Mouse (Mus musculus): Measurements from ENCODE around the gene Gm21958.
A peak's percentile ranks its signal among the peaks of the same experiment; 100 is the strongest.
"Not testable (repeated sequence)": the region's sequence is repeated elsewhere in the genome, so short reads cannot be mapped to it uniquely, and the experiment has no call there.

Gene Gm21958

DNA sequence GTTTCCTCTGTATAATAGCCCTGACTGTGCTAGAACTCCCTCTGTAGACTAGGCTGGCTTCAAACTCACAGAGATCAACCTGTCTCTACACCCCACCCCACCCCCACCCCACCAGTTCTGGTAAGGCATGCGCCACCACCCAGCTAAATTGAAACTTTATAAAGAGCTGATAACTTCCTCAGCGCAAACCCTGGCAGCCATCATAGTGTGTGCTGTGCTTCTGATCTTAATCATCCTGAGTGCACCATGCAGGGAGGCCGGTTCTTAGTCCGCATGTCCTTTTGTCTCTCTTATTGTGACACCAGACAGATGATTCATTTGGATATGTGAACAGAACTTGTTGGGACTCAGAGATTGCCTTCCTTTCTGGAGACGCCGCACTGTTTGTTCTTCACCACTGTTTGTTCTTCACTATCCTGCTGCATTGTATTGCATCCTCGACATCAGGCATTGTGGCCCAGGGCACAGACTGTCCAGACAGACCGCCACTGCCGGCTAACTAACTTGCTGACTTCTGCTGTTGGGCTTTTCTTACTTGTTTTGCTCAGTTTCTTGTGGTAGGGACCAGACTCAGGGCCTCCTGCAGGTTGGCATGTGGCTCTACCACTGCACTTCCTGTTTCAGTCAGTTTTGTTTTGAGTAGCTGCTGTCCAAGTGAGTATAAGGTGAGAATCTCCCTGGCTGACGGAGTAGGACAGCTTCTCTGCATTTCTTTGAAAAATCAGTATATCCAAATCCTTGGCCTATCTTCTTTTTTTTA lies 9.8 kb upstream of the Gm21958 start:
- DNase-seq (ENCODE audit: low spot score), result no peak

DNA sequence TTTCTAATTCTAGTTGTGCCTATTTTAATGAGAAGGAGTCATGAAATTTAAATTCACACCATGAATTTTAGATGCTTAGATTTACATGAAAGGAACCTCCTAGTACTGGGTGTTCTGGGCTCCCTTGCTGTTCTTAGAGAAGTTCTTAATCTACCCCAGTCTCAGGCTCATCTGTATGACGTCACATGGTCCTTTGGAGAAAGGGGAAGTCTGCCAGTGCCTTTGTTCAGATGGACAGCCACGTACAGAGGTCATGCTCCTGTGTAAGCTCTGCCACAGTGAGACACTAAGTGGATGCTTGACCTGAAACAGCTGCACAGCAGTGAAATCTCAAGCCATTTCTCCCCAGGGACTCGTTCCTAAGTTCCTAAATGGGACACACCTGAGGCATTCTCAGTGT lies 4.8 kb upstream of the Gm21958 start:
- DNase-seq (ENCODE audit: low spot score), result no peak

DNA sequence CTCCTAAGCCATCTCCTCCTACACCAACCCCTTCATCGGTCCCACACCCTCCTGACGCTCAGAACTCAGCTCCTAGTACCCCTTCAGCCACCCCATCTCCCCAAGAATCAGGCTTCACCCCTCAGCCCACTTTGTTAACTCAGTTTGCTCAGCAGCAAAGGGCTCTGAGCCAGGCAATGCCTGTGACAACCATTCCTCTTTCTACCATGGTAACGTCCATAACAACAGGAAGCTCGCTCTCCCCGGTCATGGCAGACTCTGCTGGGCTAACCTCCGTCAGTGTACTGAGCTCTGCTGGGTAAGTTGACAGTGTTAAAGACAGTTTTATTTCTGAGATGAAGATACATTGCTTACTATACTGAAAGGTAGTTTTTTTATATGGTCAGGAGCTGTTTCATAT lies 3.2 kb upstream of the Gm21958 start:
- DNase-seq (ENCODE audit: low spot score), result no peak

DNA sequence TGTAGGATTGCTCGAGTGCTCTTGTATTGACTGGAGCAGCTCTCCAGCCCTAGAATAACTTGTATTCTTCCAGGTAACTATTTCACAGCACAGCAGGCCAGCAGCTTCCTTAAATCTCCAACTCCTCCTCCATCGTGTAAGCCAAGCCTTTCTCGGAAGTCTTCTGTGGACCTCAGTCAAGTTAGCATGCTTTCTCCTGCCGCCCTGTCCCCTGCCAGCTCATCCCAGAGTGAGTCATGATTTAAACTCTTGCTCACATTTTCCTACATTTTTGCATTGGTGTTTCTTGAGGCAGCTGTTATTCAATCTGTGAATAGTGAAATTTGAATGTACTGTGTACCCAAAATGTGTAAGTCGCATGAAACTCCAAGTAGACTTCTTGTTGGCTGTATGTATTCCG lies 1.3 kb upstream of the Gm21958 start:
- DNase-seq (ENCODE audit: low spot score), result no peak

DNA sequence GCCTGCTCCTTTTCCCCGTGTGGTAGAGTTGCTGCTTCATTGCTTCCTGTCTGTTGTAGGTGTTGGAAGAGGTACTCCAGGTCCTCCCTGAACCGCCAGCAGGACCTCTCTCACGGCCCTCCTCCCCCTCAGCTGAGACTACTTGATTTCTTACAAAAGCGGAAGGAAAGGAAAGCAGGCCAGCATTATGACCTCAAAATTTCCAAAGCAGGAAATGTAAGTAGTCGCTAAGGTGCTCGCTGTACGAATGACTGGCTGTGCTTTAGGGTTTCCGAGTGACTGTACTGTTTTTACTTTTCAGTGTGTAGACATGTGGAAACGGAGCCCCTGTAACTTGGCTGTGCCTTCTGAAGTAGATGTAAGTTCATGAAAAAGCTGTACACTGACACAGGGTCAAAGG lies 5.2 kb downstream of the Gm21958 start:
- no peak for DNase-seq (ENCODE audit: low spot score)

DNA sequence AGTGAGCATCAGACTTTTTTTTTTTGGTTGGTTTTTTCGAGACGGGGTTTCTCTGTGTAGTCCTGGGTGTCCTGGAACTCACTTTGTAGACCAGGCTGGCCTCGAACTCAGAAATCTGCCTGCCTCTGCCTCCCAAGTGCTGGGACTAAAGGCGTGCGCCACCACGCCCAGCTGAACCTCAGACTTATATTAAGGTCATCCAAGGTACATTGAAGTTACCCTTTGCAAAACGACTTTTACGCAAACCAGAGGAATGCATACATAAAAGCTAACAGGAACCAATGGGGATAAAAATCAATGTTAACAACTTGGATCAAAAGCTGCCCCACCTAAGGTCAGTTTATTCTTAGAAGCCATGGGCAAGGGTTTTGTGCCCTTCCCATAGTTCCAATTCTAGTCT lies 10.0 kb downstream of the Gm21958 start:
- not testable (repeated sequence) for DNase-seq (ENCODE audit: low spot score)

DNA sequence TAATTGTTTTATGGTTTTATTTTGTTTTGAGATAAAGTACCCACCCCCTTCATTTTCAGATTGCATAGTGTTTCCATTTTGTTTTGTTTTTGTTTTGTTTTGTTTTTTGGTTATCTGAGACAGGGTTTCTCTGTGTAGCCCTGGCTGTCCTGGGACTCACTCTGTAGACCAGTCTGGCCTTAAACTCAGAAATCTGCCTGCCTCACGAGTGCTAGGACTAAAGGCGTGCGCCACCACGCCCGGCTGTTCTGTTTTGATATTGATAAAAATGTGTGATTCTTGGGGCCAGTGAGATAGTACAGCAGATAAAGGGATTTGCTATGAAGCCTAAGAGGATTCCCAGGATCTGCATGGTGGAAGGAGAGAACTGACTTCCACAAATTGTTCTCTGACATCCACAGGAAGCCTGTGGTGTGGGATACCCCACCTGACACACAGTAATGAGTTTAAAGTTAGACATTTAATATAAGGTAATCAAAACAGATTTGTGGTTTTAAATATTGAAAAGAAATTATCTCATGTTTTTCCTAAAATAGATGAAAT lies 14.3 kb downstream of the Gm21958 start:
- no peak for DNase-seq (ENCODE audit: low spot score)

DNA sequence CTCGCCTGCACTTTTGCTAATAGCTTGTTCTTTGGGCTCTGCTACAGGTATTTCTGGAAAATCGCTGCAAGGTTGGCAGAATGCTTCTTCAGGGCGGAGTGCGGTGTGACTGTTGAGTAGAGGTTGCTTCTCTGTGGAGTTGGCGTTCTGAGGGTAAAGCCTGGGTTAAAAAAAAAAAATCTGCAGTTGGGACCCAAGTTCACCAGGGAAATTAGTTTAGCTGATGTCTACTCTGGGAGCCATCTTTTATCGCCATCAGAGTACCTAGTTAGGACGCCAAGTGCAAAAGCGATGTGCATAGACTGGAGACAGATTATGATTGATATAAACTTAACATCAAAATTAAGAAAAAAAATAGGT lies 21.1 kb downstream of the Gm21958 start:
- no peak for DNase-seq (ENCODE audit: low spot score)

DNA sequence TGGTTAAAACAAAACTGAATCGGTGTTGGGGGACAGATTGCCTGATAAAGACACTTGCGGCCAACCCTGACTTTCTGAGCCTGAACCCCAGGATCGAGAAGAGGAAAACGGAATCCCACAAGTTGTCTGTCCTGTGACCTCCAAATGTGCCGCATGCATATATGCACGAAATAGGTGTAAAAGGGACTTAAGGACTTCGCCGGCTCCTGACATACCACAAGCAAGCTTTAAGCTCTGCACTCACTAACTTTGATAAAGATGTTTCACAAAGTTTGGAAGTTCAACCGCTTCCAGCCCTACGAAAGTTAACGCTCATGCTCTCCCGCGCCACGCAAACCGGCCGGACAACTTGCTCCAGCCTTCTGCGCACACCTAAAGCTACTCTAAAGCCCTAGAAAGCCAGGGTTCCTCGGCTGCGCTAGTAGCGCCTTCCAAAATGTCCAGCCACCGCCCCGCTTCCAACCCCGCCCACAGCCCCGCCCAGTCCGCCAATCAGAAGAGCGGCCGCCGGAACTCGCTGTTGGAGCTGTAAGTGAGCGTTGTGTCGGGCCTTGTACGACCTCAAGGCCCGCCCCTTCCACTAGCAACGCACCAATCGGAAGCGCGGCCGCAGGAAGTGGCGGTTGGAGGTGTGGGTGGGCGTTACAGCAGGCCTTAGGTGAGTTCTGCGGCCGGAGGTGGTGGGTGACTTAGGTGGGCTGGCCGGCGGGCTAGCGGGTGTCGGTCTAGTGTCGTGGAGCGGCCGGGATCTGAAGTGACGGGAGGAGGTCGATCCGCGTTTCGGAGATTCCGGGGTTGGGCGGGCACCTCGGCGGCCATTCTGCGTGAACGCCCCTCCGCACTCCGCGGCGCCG lies 21.7 kb downstream of the Gm21958 start, which contains the start of gene Supt20:
Gene Supt20 (plus strand): TSS at position 606 of the 854 bp plus-strand sequence.
- peak; percentile 96 for DNase-seq (ENCODE audit: low spot score)

DNA sequence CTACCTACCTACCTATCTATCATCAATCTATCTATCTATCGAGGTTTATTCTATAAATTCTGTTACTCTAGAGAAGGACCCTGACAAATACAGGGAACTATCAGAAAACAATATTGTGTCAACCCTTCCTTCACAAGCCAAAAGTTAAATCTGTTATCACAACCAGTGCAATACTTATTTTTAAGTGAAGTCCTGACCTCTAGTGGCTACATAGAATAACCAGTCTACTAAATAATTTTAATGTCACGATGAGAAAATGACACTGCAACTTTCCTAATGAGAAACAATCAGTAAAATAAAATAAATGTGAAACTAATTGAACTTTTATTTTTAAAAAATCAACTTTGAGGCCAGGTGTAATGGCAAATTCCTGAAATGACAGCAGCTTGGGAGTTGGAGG lies 25.1 kb downstream of the Gm21958 start:
- no peak for DNase-seq (ENCODE audit: low spot score)

DNA sequence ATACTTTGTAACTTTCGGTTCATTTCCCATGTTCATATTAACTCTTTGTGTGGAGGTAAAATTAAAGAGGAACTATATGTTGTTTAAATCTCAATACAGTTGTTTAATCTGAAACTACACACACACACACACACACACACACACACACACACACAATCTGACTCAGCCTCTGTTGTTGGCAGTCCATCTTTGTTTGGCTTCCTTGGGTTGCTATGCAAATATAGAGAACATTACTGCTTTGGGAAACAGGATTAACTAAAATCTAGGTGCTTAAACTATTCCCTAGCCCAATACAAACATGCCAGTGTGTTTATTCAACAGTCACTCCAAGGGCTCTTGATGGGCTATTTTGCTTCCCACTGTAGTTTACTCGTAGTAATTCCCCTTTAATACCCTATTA lies 26.9 kb downstream of the Gm21958 start:
- no peak for DNase-seq (ENCODE audit: low spot score)

DNA sequence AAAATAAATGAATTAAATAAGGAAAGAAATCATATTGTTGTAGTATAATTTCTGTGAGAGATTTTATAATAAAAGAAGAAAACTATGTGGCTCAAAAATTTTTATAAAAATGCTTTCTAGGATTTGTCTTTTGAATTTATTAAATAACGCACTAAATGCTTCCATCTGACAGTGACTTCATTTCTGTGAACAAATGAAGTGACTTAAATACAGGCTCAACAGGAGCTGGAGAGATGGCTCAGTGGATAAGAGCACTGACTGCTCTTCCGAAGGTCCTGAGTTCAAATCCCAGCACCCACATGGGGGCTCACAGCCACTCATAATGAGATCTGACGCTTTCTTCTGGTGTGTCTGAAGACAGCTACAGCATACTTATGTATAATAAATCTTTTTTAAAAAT lies 29.0 kb downstream of the Gm21958 start:
- DNase-seq (ENCODE audit: low spot score), result no peak

DNA sequence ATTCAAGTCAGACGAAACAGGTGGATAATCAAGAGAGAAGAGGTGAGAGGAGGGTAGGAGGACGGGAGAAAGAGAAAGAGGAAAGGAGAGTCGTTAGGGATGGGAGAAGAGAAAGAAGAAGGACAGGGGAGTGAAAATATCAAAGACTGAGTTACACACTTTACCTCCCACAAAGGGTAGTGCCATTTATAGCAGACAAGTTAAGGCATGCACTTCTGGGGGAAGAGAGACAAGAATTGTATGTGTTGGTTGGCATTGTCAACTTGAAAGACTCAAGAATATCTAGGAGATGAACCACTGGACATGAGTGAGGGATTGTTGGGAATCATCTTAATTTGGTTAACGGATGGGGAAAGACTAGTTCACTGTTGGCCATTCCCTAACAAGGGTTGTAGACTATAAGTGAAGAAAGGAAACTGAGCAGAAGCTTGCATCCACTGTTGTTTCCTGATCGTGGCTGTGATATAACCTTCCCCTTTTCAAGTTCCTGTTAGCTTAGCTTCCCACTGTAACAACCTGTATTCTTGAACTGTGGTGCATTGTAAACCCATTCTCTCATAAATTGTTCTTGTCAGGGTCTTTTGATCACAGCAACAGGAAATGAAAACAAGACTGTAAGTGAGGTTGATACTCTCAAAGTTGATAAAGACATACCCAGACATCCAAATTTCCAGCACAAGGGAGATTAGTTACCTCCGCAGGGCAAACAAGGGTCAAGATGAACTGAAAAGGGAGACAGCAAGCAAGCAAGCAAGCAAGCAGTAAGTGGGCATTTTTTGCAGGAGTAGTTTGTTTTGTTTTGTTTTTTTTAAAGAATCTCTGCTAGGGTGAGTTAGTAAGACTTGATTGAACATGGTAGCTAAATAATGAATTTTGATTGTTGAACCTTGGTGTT lies 32.6 kb downstream of the Gm21958 start:
- no peak for DNase-seq (ENCODE audit: low spot score)

DNA sequence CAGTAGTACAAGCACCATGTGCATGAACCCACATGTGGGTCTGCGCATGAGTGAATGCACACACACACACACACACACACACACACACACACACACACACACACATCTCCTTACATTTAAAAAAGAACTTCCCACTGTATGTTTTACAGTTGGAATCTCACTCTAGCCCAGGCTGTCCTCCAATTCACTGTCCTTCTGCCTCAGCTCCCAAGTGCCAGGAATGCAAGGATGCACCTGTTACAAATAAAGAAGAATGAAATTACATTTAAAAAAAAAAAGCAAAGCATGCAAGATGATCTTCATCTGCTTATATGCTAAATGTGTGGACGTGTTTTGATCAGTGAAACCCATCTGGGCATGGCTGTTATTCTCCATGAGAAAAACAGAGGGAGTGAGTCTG lies 37.3 kb downstream of the Gm21958 start:
- no peak for DNase-seq (ENCODE audit: low spot score)

DNA sequence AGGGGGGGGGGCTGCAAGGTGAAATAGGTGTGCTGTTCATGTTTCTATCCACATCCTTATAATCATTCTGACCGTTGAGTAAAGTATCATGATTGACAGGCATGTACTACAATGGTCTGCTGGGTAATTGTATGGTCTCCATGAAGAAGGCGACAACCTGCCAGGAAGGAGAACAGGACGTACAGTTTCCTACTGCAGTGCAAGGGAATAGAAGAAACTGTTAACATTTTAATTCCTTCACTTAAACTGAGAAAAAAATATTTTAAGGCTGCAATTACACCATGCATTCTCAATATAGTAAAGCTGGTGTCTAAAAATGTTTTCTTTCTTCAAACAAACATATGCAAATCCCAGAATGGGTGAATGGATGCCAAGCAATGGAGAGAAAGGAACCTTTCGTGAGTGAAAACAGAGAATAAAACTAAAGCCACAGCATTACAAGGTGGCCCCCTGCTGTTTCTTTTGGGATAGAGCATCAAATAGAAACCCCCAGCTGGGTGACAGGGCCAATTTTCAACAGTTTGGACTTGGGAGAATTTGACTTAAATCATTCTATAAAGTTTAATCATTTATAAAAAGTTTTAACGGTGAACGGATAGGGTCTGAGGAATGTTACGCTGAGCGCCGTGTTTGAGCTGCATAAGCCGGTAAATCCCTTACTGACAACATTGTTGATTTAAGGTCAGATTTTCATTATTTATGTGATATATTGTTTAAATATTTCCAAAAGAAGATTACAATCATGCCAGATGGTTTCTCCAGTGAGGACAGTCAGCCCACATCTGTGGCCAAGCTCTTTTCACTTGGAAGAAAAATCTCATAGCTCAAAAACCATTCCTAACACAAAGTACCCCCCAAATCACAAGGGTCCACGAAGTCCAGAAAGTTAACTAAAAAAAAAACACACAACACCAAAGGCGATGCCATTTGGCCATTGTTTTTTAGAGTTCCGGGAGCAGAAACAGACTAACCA lies 41.3 kb downstream of the Gm21958 start:
- peak; percentile 59 for DNase-seq (ENCODE audit: low spot score)

DNA sequence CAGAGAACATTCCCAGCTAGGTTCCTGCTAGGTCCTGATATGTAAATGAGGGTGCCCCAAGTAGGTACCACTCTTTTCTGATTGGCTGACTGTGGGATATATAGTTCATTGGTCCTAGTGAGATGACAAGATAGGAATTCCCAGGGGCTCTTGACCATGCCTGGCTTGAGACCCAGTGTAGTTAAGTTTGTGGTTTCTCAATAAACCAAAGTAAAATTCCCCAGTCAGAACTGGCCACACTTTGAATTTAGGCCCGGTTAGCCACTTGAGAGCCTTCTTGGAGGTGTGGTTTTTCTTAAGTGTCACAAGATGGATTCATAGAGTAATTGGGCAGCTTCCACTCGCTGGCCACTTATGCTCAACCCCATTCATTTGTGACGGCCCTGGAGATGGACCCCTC lies 42.0 kb downstream of the Gm21958 start:
- DNase-seq (ENCODE audit: low spot score), result no peak

DNA sequence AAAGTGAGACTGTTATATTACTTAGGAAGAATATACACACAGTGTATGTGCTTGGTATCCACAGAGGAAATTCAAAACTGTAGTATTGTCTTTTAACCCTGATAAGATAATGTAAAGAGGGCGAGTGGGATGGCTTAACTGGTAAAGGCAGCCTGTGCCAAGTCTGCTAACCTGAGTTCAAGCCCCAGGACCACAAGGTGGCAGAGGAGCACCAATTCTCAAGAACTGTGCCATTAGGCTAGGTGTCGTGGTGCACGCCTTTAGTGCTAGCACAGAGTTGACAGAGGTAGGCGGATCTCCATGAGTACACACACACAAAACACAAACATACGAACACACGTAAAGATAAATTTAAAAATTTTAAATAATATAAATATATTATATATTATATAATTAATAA lies 44.6 kb downstream of the Gm21958 start:
- DNase-seq (ENCODE audit: low spot score), result no peak

DNA sequence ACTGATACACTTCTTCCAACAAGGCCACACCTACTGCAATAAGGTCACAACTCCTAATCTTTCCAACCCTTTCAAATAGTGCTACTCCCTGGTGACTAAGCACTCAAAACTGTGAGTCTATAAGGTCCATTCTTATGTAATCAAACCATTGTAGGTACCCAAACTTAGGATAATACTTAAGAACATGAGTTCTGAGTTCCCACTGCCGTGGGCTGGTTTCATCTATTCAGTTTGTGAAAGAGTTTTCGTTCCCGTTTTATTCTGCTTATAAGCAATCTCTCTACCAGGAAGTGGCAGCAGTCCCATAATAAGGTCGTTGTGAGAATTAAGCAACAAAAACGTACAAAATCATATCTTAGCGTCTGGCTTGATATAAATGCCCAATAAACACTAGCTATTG lies 45.4 kb downstream of the Gm21958 start:
- DNase-seq (ENCODE audit: low spot score), result no peak

DNA sequence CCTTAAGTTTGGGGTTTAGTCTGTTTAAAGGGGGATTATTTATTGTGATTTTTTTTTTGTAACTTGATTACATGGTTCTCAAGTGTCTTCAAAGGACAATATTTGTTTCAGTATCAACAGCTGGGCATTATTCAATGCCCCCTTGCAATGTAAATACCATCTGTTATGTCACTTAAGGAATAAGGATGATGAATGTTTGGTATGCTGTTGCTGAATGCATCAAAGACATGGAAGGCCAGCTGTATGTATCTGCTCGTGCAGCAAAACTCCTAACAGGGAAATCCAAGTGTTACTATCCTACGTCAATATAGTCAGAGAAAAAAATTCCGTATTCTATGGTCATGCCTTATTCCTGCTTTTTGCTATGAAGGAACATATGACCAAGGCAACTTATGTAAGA lies 46.0 kb downstream of the Gm21958 start:
- DNase-seq (ENCODE audit: low spot score), result no peak

All from testis, postnatal 10 days (tissue).